Mouse (Mus musculus) C3H10T1/2 (cell line): ENCODE results near the gene Foxj2. TPM values are rescaled to one million over a fixed set of nuclear protein-coding genes. Genes with fewer than 3 reads are reported as not detected.

Source experiments
- polyA plus RNA-seq, 2 experiments: library from polyadenylated mRNA; unstranded; fragments of >200 nt; fragmentation: generic; extraction: Trizol; gene quantifications; one replicate each; pipeline ENCODE4 v1.2.1; 2012; ENCODE audit warnings: missing spikeins in 2 of 2

The Foxj2 gene
- polyA plus RNA-seq: 10 to 100 TPM in 1 of 2 experiments, 1 to 10 TPM in 1; 1.8 to 11.1 TPM

DNA sequence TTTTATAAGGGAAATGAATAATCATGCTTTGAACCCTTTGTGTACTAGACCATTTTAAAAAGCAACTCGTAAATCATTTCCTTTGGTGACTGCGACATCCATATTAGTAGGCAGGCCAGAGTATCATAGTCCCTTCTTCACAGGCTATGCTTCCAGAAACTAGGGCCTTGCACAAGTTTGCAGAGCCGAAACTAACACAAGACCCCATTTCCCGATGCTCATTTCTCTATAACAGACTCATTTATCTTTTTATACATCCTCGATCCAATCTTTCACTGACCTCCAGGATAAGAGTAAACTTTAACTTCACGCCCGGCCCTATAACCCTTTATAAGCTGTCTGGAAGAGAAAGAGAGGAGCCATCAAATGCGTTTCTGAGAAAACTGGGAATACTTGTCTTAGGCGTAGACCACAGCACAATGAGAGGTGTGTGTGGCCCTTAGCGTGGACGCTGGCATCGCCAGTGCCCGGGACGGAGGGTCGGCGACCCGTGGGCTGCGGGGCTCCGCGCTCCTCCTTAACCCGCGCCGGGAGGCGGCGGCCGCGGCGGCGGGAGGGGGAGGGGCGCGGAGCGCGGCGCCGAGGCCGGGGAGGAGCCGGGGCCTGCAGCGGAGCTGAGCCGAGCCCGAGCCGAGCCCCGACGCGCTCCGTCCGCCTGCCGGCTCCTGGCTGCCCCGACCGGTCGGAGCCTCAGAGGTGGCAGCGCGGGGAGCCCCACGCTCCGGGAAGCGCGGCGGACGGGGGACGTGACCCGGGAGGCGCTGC is at the start of gene Foxj2:
Gene Foxj2, plus strand, starts transcription at position 609 of the 765 bp plus-strand sequence.

DNA sequence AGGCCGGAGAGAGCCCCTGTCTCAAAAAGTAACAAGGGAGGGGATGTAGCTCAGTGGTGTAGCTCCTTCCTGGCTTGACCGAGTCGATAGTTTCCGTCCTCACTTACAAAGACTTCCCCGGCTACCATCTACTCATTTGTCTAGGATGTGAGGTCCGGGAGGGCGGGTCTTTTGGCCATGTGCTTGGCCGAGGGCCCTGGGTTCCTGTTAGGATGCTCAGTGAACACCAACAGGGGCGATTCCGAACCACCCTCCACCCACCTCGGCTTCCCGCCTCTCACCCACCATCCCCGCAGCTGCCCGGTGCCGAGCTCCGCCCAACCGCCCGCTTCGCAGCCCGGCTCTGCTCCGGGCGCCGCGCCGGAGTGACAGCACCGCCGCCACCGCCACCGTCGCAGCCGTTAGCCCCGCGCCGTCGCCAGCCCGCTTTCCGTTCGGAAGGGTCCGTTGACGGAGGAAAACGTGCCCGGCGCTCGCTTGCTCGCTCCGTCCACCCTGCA is 18.4 kb upstream of the Foxj2 start, which contains the start of gene Slc2a3:
Gene Slc2a3, minus strand, starts transcription at position 340 of the 500 bp plus-strand sequence.

DNA sequence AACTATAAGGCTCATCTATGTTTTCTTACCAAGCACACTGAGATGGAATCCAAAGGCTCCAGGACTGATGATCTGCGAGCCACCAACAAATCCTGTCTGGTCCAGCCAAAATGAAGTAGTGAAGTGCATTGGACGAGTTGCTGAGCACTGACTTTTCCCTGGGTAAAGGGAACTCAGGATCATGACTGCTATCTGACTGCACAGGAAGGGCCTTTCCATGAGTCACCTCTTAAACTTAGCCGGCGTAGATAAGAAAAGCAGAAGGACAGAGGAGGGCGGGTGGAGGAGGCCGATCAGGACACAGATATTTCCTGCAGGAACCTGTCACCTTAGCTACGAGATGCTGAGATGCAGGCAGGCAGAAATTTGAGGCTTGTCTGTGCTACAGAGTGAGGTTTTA is 36.2 kb downstream of the Foxj2 start, which contains the start of gene C3ar1:
Gene C3ar1, minus strand, starts transcription at position 207 of the 400 bp plus-strand sequence.

DNA sequence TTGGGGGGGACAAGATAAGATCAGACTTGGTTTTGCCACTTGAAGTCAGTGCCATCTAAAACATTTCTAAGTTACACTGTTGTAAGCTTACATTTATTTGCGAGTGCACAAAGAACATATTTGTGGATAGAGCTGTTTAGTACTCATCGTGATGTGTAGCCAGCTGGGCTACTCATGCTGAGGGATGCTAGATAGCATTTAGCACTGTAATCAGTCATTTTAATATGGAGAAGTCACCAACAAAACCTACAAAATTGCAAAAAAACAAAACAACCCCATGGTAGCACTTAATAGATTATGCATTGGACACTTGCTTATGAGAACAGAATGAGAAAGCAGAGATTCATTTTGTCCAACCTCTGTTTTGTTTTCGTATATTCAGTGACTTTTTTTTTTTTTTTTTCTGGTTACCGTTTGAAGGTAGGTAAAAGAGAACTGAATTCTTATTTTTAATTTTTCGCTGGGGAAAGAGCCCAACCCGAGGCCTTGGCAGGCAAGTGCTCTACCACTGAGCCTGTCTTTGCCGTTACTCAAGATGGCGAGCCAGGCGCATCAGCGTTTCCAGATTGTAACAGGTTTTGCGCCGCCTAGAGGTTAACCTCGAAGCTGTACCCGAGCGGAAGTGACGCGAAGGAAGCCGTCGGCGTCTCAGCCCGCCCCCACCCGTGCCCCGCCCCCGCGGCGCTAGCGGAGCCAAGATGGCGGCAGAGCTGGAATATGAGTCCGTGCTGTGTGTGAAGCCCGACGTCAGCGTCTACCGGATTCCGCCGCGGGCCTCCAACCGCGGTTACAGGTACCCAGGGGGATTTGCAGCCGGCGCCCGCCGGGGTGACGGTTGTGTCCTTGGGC is 54.4 kb downstream of the Foxj2 start, which contains the start of gene Necap1:
Gene Necap1, plus strand, starts transcription at position 604 of the 849 bp plus-strand sequence.

Other genes with a start within 250 kb of the Foxj2 start
- 1 to 10 TPM in 1 of 2 experiments, under 1 TPM in 1; 0.20 to 3.9 TPM for gene Apobec1, start 217.5 kb upstream of the Foxj2 start, polyA plus RNA-seq
- gene Gdf3, start 209.8 kb upstream of the Foxj2 start, polyA plus RNA-seq: not detected
- gene Dppa3, start 193.5 kb upstream of the Foxj2 start, polyA plus RNA-seq: not detected
- not detected for gene Nanog, start 112.4 kb upstream of the Foxj2 start, polyA plus RNA-seq
- under 1 TPM; 0.01 TPM for gene Slc2a3, start 18.3 kb upstream of the Foxj2 start, polyA plus RNA-seq
- gene C3ar1, start 36.2 kb downstream of the Foxj2 start, polyA plus RNA-seq: under 1 TPM; 0.04 to 0.13 TPM
- 1 to 10 TPM; 2.1 to 9.4 TPM for gene Necap1, start 54.6 kb downstream of the Foxj2 start, polyA plus RNA-seq
- gene Clec4a1, start 101.9 kb downstream of the Foxj2 start, polyA plus RNA-seq: under 1 TPM in 1 of 2 experiments, not detected in 1; 0.04 TPM
- gene Clec4a3, start 132.6 kb downstream of the Foxj2 start, polyA plus RNA-seq: not detected
- gene Clec4a4, start 170.5 kb downstream of the Foxj2 start, polyA plus RNA-seq: not detected
- gene Clec4b1, start 230.0 kb downstream of the Foxj2 start, polyA plus RNA-seq: not detected